Mouse (Mus musculus): Measurements from ENCODE around the gene Wnt11. TPM values are rescaled to one million over a fixed set of nuclear protein-coding genes. Genes with fewer than 3 reads are reported as not detected.
A peak's percentile ranks its signal among the peaks of the same experiment; 100 is the strongest.

The Wnt11 gene
- polyA plus RNA-seq, 1 experiment from 2014 or later, result 2.0 TPM

DNA sequence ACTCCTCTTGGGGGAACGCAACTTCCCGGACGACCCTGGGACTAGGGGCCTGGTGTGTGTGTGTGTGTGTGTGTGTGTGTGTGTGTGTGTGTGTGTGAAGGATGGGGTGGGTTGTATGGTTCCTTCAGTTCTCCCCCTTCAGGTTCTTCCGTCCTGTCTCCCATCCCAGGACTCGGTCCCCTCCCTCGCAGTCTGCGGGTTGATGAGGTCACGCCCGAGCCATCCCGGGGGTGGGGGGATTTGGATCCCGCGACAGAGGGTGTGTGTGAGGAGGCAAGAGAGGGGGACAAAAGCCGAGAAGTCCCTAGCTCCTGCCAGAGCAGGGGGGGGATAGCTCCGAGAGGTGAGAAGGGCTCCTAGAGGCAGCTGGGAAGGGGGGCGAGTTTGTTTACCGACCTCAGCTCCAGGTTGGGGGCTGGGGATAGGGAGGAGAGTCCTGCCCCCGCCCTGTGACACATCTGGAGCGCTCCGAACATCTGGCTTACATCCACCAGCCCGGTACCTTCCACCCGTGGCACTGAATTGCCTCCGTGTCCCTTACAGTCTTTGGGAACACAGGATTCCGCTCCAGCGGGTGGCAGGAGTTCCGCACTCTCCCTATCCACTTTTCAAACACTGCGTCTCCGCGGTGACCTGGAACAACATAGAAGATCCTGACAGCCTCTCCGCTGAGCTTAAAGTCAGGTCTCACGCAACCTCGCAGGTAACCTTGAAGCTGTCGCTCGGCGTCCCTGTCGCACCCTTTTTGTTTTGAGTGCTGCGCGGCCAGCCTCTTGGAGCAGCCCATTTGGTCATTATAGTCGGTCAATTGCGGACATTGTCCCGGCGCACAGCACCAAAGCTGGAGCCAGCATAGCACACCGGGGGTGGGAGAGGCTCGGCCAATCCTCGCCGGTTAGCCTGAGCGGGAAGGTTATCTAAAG is 868 bp downstream of the Wnt11 start:
- H3K4me2 ChIP-seq, result peak overlapping the region; percentile 94
- H3K27ac ChIP-seq, result no peak overlapping the region
- H3K9ac ChIP-seq, result peak overlapping the region; percentile 73
- under 1% methylated on average over 45 of the region's 46 CpGs for WGBS
- H3K4me3 ChIP-seq, result peak overlapping the region; percentile 52
- ATAC-seq (ENCODE audit: low FRiP score), result no peak
- H3K36me3 ChIP-seq, result no peaks in the 10 kb centered on the region
- no peaks in the 10 kb centered on the region for H3K9me3 ChIP-seq
- H3K27me3 ChIP-seq, result peaks cover 98% of the 10 kb centered on the region
- H3K4me1 ChIP-seq (replicated peaks), result peaks cover 54% of the 10 kb centered on the region

- H3K9me3 ChIP-seq, result no peaks in the 10 kb centered on the region
- no peak for ATAC-seq (ENCODE audit: low FRiP score)
- H3K36me3 ChIP-seq, result no peaks in the 10 kb centered on the region
- H3K4me3 ChIP-seq, result peak overlapping the region; percentile 52
- H3K4me1 ChIP-seq (replicated peaks), result peaks cover 54% of the 10 kb centered on the region
- WGBS, result 2% methylated on average over 23 of the region's 23 CpGs
- H3K27ac ChIP-seq, result no peak overlapping the region
- peak overlapping the region; percentile 94 for H3K4me2 ChIP-seq
- H3K27me3 ChIP-seq, result peaks cover 98% of the 10 kb centered on the region
- H3K9ac ChIP-seq, result no peak overlapping the region
Observed at GRCm38 (mm10) chr7:98836646-98837045, 1.7 kb downstream of the Wnt11 start.

GRCm38 (mm10) chr7:98837901-98838300 is 3.0 kb downstream of the Wnt11 start:
- 1% methylated on average over 17 of the region's 17 CpGs for WGBS
- Histone ChIP-seq H3K9me3 (no peaks in the 10 kb centered on the region), H3K36me3 (no peaks in the 10 kb centered on the region), H3K9ac (no peak overlapping the region), H3K4me2 (peak overlapping the region; percentile 94), H3K4me1 (replicated peaks) (peaks cover 54% of the 10 kb centered on the region), H3K27ac (no peak overlapping the region), H3K4me3 (peak overlapping the region; percentile 52), H3K27me3 (peaks cover 97% of the 10 kb centered on the region)
- peak; percentile 70 for ATAC-seq (ENCODE audit: low FRiP score)

DNA sequence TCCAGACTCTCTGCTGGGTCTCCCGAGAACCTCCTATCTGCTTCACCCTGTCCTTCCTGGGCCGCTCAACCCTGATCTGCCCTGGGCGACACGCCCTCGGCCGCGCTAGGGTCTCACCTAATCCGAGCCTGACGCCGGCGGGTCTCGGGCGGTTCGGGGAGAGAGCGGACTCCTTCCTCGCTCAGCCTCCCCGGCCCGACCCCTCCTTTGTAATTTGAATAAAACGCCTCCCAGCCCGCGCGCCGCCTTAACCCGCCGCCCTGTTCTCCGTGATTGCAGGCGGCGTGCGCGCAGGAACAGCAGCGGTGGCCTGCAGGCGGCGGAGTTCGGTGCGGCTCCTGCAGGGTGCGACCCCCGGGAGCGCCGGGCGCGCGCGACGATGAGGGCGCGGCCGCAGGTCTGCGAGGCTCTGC is 3.8 kb downstream of the Wnt11 start:
- peak; percentile 37; the same call in 1 of the 2 replicates for ATAC-seq (ENCODE audit: low FRiP score)

GRCm38 (mm10) chr7:98839312-98839711 is 4.4 kb downstream of the Wnt11 start:
- Histone ChIP-seq H3K4me3 (peak overlapping the region; percentile 52), H3K4me2 (peak overlapping the region; percentile 94), H3K9me3 (no peaks in the 10 kb centered on the region), H3K4me1 (replicated peaks) (peaks cover 63% of the 10 kb centered on the region), H3K36me3 (no peaks in the 10 kb centered on the region), H3K27me3 (peaks cover 97% of the 10 kb centered on the region), H3K27ac (no peak overlapping the region), H3K9ac (peak overlapping the region; percentile 73)
- WGBS, result 3% methylated on average over 12 of the region's 12 CpGs
- ATAC-seq (ENCODE audit: low FRiP score), result no peak

More for the DNA sequence above, 3.8 kb downstream of the Wnt11 start:
- Histone ChIP-seq H3K27ac (no peak overlapping the region), H3K4me2 (peak overlapping the region; percentile 94), H3K4me3 (peak overlapping the region; percentile 52), H3K4me1 (replicated peaks) (peaks cover 60% of the 10 kb centered on the region), H3K27me3 (peaks cover 97% of the 10 kb centered on the region), H3K36me3 (no peaks in the 10 kb centered on the region), H3K9me3 (no peaks in the 10 kb centered on the region), H3K9ac (peak overlapping the region; percentile 73)
- WGBS, result under 1% methylated on average over 48 of the region's 48 CpGs

- Histone ChIP-seq H3K27me3 (peaks cover 85% of the 10 kb centered on the region), H3K27ac (no peak overlapping the region), H3K36me3 (no peaks in the 10 kb centered on the region), H3K4me2 (no peak overlapping the region), H3K4me1 (replicated peaks) (peaks cover 48% of the 10 kb centered on the region), H3K9me3 (no peaks in the 10 kb centered on the region), H3K9ac (no peak overlapping the region), H3K4me3 (no peak overlapping the region)
- 28% methylated on average over 3 of the region's 3 CpGs for WGBS
- ATAC-seq (ENCODE audit: low FRiP score), result no peak
Observed at GRCm38 (mm10) chr7:98840771-98841170, 5.9 kb downstream of the Wnt11 start.

DNA sequence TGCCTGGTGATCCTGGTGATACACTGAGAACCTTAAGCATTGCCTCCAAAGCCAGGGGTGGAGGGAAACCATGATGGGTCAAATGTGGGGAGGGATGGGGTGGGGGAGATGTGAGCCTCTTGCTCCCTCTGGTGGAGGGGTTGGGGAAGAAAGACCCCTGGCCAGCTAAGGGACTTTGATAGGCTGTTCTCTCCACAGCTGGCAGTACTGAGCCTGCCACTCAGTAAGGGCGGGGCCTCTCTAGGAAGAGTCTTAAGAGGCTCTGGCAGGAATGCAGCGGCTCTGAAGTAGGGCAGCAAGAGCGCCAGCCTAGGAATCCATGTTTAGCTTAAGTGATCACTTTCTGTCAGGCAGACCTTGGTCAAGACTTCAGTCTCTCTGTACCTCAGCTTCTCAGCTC is 6.9 kb downstream of the Wnt11 start:
- H3K27me3 ChIP-seq, result peaks cover 81% of the 10 kb centered on the region
- no peak for ATAC-seq (ENCODE audit: low FRiP score)
- H3K4me1 ChIP-seq (replicated peaks), result peaks cover 38% of the 10 kb centered on the region
- H3K27ac ChIP-seq, result no peak overlapping the region
- H3K4me3 ChIP-seq, result no peak overlapping the region
- H3K36me3 ChIP-seq, result no peaks in the 10 kb centered on the region
- no peak overlapping the region for H3K4me2 ChIP-seq
- no peak overlapping the region for H3K9ac ChIP-seq
- 33% methylated on average over 3 of the region's 3 CpGs for WGBS
- no peaks in the 10 kb centered on the region for H3K9me3 ChIP-seq

- Histone ChIP-seq H3K4me2 (no peak overlapping the region), H3K9me3 (no peaks in the 10 kb centered on the region), H3K4me1 (replicated peaks) (peaks cover 27% of the 10 kb centered on the region), H3K4me3 (no peak overlapping the region), H3K9ac (no peak overlapping the region), H3K27me3 (peaks cover 72% of the 10 kb centered on the region), H3K27ac (no peak overlapping the region), H3K36me3 (no peaks in the 10 kb centered on the region)
- no peak for ATAC-seq (ENCODE audit: low FRiP score)
- 93% methylated on average over 3 of the region's 3 CpGs for WGBS
Observed at GRCm38 (mm10) chr7:98842997-98843396, 8.1 kb downstream of the Wnt11 start.

DNA sequence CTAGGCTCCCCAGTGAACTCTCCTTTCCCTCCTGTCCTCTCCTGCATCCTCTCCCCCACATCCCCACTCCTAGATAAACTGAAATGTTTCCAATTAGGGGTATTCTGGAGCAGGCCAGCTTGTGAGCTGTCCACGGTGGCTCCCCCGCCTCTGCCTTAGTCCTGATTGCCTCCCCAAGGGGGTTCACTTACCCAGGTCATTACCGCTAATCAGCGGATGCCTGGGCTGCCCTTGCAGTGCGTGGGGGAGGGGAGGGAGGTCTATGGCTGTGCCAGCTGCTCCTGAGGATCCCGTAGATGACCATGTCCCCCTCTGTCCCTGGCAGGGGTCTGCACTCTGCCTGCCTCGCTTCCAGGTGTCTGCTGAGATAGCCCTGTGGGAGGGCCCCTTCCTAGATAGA is 8.7 kb downstream of the Wnt11 start:
- peak overlapping the region; percentile 13; the same call in 1 of the 2 replicates for H3K9ac ChIP-seq
- H3K4me3 ChIP-seq, result no peak overlapping the region
- no peak overlapping the region for H3K27ac ChIP-seq
- ATAC-seq (ENCODE audit: low FRiP score), result no peak
- peaks cover 20% of the 10 kb centered on the region for H3K4me1 ChIP-seq (replicated peaks)
- H3K4me2 ChIP-seq, result no peak overlapping the region
- 16% methylated on average over 7 of the region's 7 CpGs for WGBS
- H3K36me3 ChIP-seq, result no peaks in the 10 kb centered on the region
- H3K9me3 ChIP-seq, result no peaks in the 10 kb centered on the region
- peaks cover 65% of the 10 kb centered on the region for H3K27me3 ChIP-seq

- Histone ChIP-seq H3K9me3 (no peaks in the 10 kb centered on the region), H3K27me3 (peaks cover 13% of the 10 kb centered on the region), H3K9ac (no peak overlapping the region), H3K36me3 (no peaks in the 10 kb centered on the region), H3K27ac (no peak overlapping the region), H3K4me1 (replicated peaks) (peaks cover 11% of the 10 kb centered on the region), H3K4me2 (no peak overlapping the region), H3K4me3 (no peak overlapping the region)
- WGBS, result 86% methylated on average over 8 of the region's 8 CpGs
- ATAC-seq (ENCODE audit: low FRiP score), result no peak
Observed at GRCm38 (mm10) chr7:98848899-98849640, 14.2 kb downstream of the Wnt11 start.

DNA sequence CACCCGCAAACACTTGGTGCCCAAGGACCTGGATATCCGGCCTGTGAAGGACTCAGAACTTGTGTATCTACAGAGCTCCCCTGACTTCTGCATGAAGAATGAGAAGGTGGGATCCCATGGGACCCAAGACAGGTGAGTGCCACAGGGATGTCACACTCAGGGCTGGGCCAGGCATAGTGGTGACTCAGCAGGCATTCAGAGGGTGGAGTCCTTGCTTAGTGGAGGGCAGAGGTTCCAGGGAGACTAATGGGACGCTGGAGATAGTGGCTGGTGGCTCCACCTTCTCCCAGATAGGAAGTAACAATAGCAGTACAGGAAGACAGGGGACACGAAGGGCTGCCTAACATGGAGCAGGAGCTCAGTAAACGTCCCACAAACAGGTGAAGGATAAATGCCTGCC is 15.5 kb downstream of the Wnt11 start:
- H3K27me3 ChIP-seq, result peaks cover 11% of the 10 kb centered on the region; the same call in 1 of the 2 replicates
- no peaks in the 10 kb centered on the region for H3K9me3 ChIP-seq
- peaks cover 11% of the 10 kb centered on the region for H3K4me1 ChIP-seq (replicated peaks)
- no peaks in the 10 kb centered on the region for H3K36me3 ChIP-seq
- H3K4me3 ChIP-seq, result no peak overlapping the region
- no peak for ATAC-seq (ENCODE audit: low FRiP score)
- no peak overlapping the region for H3K27ac ChIP-seq
- H3K9ac ChIP-seq, result no peak overlapping the region
- WGBS, result 85% methylated on average over 5 of the region's 5 CpGs
- H3K4me2 ChIP-seq, result no peak overlapping the region

DNA sequence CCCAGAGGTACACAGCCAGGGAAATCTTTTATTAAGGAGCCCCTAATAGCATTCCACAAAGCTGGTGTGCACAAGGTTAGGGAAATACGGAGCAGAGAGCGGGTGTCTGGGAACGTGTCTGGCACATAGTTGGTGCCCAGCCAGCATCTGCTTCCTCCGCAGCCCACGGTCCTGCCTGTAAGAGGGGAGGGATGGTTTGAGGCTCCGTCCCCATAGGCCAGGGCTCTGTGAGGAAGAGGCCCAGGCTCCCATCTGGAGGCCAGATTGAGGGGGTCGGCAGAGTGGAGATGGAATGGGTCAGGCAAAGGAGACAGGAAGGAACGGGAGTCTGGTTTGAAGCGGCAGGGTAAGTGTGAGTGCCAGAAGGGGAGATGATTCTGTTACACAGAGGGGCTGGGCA is 16.3 kb downstream of the Wnt11 start:
- Histone ChIP-seq H3K4me2 (no peak overlapping the region), H3K9ac (no peak overlapping the region), H3K27me3 (peaks cover 6% of the 10 kb centered on the region; the same call in 1 of the 2 replicates), H3K9me3 (no peaks in the 10 kb centered on the region), H3K27ac (no peak overlapping the region), H3K4me1 (replicated peaks) (peaks cover 11% of the 10 kb centered on the region), H3K36me3 (no peaks in the 10 kb centered on the region), H3K4me3 (no peak overlapping the region)
- ATAC-seq (ENCODE audit: low FRiP score), result no peak
- 59% methylated on average over 9 of the region's 9 CpGs for WGBS
